Mouse (Mus musculus): ENCODE results near the gene Hist1h2ah. TPM values are rescaled to one million over a fixed set of nuclear protein-coding genes. Genes with fewer than 3 reads are reported as not detected.

Hist1h2ah gene
- total and polyA plus RNA-seq, 3 experiments, result 3.7 to 1,284 TPM; not detected in 1

- Histone ChIP-seq H3K27ac (ENCODE audit: control insufficient read depth, low read depth, low read length) (no peak overlapping the region), H3K4me3 (ENCODE audit: control insufficient read depth in 1 of 2, insufficient read depth in 1 of 2, low read depth in 2 of 2, low read length in 2 of 2) (no peak overlapping the region), H3K36me3 (ENCODE audit: control insufficient read depth in 1 of 2, insufficient read depth in 2 of 2, low read length in 2 of 2) (peaks cover 0 to 3% of the 10 kb centered on the region in 2 experiments; a peak in 2 of 4 replicates), H3K79me2 (ENCODE audit: control insufficient read depth, insufficient read depth, low read length, poor library complexity) (no peaks in the 10 kb centered on the region), H3K4me1 (ENCODE audit: control insufficient read depth in 1 of 2, insufficient read depth in 2 of 2, low read length in 2 of 2) (no peaks in the 10 kb centered on the region; a peak in 1 of 4 replicates), H3K9ac (ENCODE audit: control insufficient read depth, low read depth, low read length, poor library complexity, severe bottlenecking) (no peak overlapping the region), H3K9me3 (replicated peaks; ENCODE audit: insufficient read depth, low read length) (no peaks in the 10 kb centered on the region), H3K27me3 (ENCODE audit: control insufficient read depth in 1 of 2, insufficient read depth in 2 of 2, low read length in 2 of 2) (peaks cover 2 to 10% of the 10 kb centered on the region in 2 experiments; a peak in 3 of 4 replicates)
- no peak for TF ChIP-seq MYC (IDR thresholded peaks at IDR 0.05; ENCODE audit: low read depth, low read length)
- TF ChIP-seq NRF1 (IDR thresholded peaks at IDR 0.05; ENCODE audit: insufficient read depth, low read depth, low read length, poor library complexity, severe bottlenecking), result no peak
- TF ChIP-seq ZMIZ1 (IDR thresholded peaks at IDR 0.05; ENCODE audit: low read depth, low read length), result no peak
- DNase-seq (ENCODE audit: low read depth, low spot score), result no peak
These were observed 26.7 kb downstream of the Hist1h2ah start for GRCm38 (mm10) chr13:22008707-22009106.

DNA sequence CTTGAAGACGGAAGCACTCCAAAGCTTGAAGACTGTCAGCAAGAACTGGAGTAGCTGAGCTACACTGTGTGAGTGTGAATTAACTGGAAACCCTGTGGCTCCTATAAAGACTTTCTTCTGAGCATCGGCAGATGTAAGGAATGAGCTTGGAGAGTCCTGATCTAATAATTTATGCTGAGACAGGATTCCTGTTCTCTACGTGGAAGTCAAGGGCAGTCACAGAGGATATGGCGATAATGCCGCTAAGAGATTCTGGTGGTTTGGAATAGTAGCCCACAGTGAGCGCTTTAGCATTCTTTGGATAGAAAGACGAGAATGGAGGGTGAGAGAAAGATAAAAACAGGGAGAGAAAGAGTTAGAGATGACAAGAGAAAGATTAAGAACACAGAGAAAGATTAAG lies 27.5 kb downstream of the Hist1h2ah start:
- H3K27ac ChIP-seq (ENCODE audit: control insufficient read depth, low read depth, low read length), result no peak overlapping the region
- peaks cover 2 to 10% of the 10 kb centered on the region in 2 experiments; a peak in 3 of 4 replicates for H3K27me3 ChIP-seq (ENCODE audit: control insufficient read depth in 1 of 2, insufficient read depth in 2 of 2, low read length in 2 of 2)
- no peaks in the 10 kb centered on the region for H3K79me2 ChIP-seq (ENCODE audit: control insufficient read depth, insufficient read depth, low read length, poor library complexity)
- no peaks in the 10 kb centered on the region for H3K9me3 ChIP-seq (replicated peaks; ENCODE audit: insufficient read depth, low read length)
- TF ChIP-seq TBP (IDR thresholded peaks at IDR 0.05; ENCODE audit: low read depth, low read length), result no peak
- no peak for TF ChIP-seq RCOR1 (IDR thresholded peaks at IDR 0.05; ENCODE audit: low read depth, low read length)
- TF ChIP-seq MYC (IDR thresholded peaks at IDR 0.05; ENCODE audit: low read depth, low read length), result no peak
- no peak for TF ChIP-seq POLR2AphosphoS5 (IDR thresholded peaks at IDR 0.05; ENCODE audit: borderline replicate concordance, low read depth, low read length)
- TF ChIP-seq UBTF (IDR thresholded peaks at IDR 0.05; ENCODE audit: borderline replicate concordance, insufficient read depth, low read depth, low read length), result no peak
- no peak for TF ChIP-seq ETS1 (IDR thresholded peaks at IDR 0.05; ENCODE audit: low read depth, low read length)
- no peak for TF ChIP-seq GABPA (IDR thresholded peaks at IDR 0.05; ENCODE audit: low read depth, low read length)
- no peak for DNase-seq (ENCODE audit: low read depth, low spot score)
- H3K36me3 ChIP-seq (ENCODE audit: control insufficient read depth in 1 of 2, insufficient read depth in 2 of 2, low read length in 2 of 2), result peaks cover 0 to 3% of the 10 kb centered on the region in 2 experiments; a peak in 2 of 4 replicates
- no peak overlapping the region for H3K9ac ChIP-seq (ENCODE audit: control insufficient read depth, low read depth, low read length, poor library complexity, severe bottlenecking)
- peaks cover 0 to 4% of the 10 kb centered on the region in 2 experiments; a peak in 2 of 4 replicates for H3K4me1 ChIP-seq (ENCODE audit: control insufficient read depth in 1 of 2, insufficient read depth in 2 of 2, low read length in 2 of 2)
- H3K4me3 ChIP-seq (ENCODE audit: control insufficient read depth in 1 of 2, insufficient read depth in 1 of 2, low read depth in 2 of 2, low read length in 2 of 2), result no peak overlapping the region

DNA sequence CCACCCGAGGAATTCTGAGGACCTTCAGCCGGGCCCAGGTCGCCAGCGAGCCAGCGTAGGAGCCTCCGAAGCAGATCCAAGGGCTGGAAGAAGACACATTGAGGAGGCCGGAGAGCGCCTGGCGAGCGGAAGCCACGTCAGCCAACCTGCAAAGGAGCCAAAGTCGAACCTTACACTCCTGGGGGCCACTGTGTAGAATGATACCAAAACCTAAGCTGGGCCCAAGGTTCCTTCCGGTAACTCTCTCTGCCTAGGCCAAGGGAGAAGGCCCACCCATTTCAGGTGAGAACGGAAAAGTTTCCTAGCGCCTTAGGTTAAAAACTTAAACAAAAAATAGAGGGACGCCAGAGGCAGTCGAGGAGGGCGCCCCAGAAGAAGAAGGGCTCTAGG lies 28.3 kb downstream of the Hist1h2ah start:
- H3K27me3 ChIP-seq (ENCODE audit: control insufficient read depth in 1 of 2, insufficient read depth in 2 of 2, low read length in 2 of 2), result peaks cover 2 to 10% of the 10 kb centered on the region in 2 experiments; a peak in 3 of 4 replicates
- TF ChIP-seq TBP (IDR thresholded peaks at IDR 0.05; ENCODE audit: low read depth, low read length) (no peak), NRF1 (IDR thresholded peaks at IDR 0.05; ENCODE audit: insufficient read depth, low read depth, low read length, poor library complexity, severe bottlenecking) (no peak), MYC (IDR thresholded peaks at IDR 0.05; ENCODE audit: low read depth, low read length) (no peak), UBTF (IDR thresholded peaks at IDR 0.05; ENCODE audit: borderline replicate concordance, insufficient read depth, low read depth, low read length) (no peak), BHLHE40 (IDR thresholded peaks at IDR 0.05; ENCODE audit: borderline replicate concordance, low read depth, low read length) (no peak), MAZ (IDR thresholded peaks at IDR 0.05; ENCODE audit: low read depth, low read length) (no peak), TCF12 (IDR thresholded peaks at IDR 0.05; ENCODE audit: low read depth, low read length) (no peak), CHD1 (IDR thresholded peaks at IDR 0.05; ENCODE audit: low read depth, low read length) (no peak), POLR2AphosphoS2 (IDR thresholded peaks at IDR 0.05; ENCODE audit: low read length) (no peak), RCOR1 (IDR thresholded peaks at IDR 0.05; ENCODE audit: low read depth, low read length) (no peak), GATA1 (IDR thresholded peaks at IDR 0.05; ENCODE audit: low read depth, low read length) (no peak), KAT2A (conservative IDR thresholded peaks at IDR 0.05; ENCODE audit: low read depth, low read length) (no peak)
- no peaks in the 10 kb centered on the region for H3K79me2 ChIP-seq (ENCODE audit: control insufficient read depth, insufficient read depth, low read length, poor library complexity)
- DNase-seq (ENCODE audit: low read depth, low spot score), result no peak
- H3K27ac ChIP-seq (ENCODE audit: control insufficient read depth, low read depth, low read length), result no peak overlapping the region
- no peaks in the 10 kb centered on the region for H3K9me3 ChIP-seq (replicated peaks; ENCODE audit: insufficient read depth, low read length)
- peaks cover 0 to 9% of the 10 kb centered on the region in 2 experiments; a peak in 2 of 4 replicates for H3K4me1 ChIP-seq (ENCODE audit: control insufficient read depth in 1 of 2, insufficient read depth in 2 of 2, low read length in 2 of 2)
- H3K4me3 ChIP-seq (ENCODE audit: control insufficient read depth in 1 of 2, insufficient read depth in 1 of 2, low read depth in 2 of 2, low read length in 2 of 2), result no peak overlapping the region
- peaks cover 0 to 6% of the 10 kb centered on the region in 2 experiments; a peak in 2 of 4 replicates for H3K36me3 ChIP-seq (ENCODE audit: control insufficient read depth in 1 of 2, insufficient read depth in 2 of 2, low read length in 2 of 2)
- no peak overlapping the region for H3K9ac ChIP-seq (ENCODE audit: control insufficient read depth, low read depth, low read length, poor library complexity, severe bottlenecking)
